Mouse (Mus musculus): ENCODE measurements around the gene Zfhx3. TPM values are rescaled to one million over a fixed set of nuclear protein-coding genes. Genes with fewer than 3 reads are reported as not detected.

The Zfhx3 gene
- polyA plus RNA-seq, 1 experiment = 6.6 TPM

- 85% methylated on average over 14 of the region's 14 CpGs for WGBS
- no peak overlapping the region for H3K4me3 ChIP-seq (replicated peaks; ENCODE audit: control insufficient read depth, low read depth, low read length)
- TF ChIP-seq CTCF (IDR thresholded peaks at IDR 0.05; ENCODE audit: control insufficient read depth, insufficient read depth, low read length) = no peak
- no peak for TF ChIP-seq POLR2A (IDR thresholded peaks at IDR 0.05; ENCODE audit: borderline replicate concordance, control insufficient read depth, low read depth, low read length)
- peaks cover 2% of the 10 kb centered on the region for H3K4me1 ChIP-seq (ENCODE audit: control insufficient read depth, insufficient read depth, low read length)
- no peak overlapping the region for H3K27ac ChIP-seq (ENCODE audit: control insufficient read depth, insufficient read depth, low read depth, low read length, poor library complexity)
These were observed 769.6 kb downstream of the Zfhx3 start for GRCm38 (mm10) chr8:108712001-108712411.

GRCm38 (mm10) chr8:108712607-108713006 is 770.2 kb downstream of the Zfhx3 start:
- WGBS = 75% methylated on average over 4 of the region's 4 CpGs

GRCm38 (mm10) chr8:108713346-108714142 is 771.1 kb downstream of the Zfhx3 start:
- 65% methylated on average over 19 of the region's 19 CpGs for WGBS
- no peak overlapping the region for H3K4me3 ChIP-seq (replicated peaks; ENCODE audit: control insufficient read depth, low read depth, low read length)
- peak overlapping the region; percentile 90 for H3K27ac ChIP-seq (ENCODE audit: control insufficient read depth, insufficient read depth, low read depth, low read length, poor library complexity)

More at GRCm38 (mm10) chr8:108712607-108713006, 770.2 kb downstream of the Zfhx3 start:
- Histone ChIP-seq H3K27ac (ENCODE audit: control insufficient read depth, insufficient read depth, low read depth, low read length, poor library complexity) (no peak overlapping the region), H3K4me1 (ENCODE audit: control insufficient read depth, insufficient read depth, low read length) (peaks cover 2% of the 10 kb centered on the region), H3K4me3 (replicated peaks; ENCODE audit: control insufficient read depth, low read depth, low read length) (no peak overlapping the region)
- TF ChIP-seq CTCF (IDR thresholded peaks at IDR 0.05; ENCODE audit: control insufficient read depth, insufficient read depth, low read length) (no peak), POLR2A (IDR thresholded peaks at IDR 0.05; ENCODE audit: borderline replicate concordance, control insufficient read depth, low read depth, low read length) (no peak)

DNA sequence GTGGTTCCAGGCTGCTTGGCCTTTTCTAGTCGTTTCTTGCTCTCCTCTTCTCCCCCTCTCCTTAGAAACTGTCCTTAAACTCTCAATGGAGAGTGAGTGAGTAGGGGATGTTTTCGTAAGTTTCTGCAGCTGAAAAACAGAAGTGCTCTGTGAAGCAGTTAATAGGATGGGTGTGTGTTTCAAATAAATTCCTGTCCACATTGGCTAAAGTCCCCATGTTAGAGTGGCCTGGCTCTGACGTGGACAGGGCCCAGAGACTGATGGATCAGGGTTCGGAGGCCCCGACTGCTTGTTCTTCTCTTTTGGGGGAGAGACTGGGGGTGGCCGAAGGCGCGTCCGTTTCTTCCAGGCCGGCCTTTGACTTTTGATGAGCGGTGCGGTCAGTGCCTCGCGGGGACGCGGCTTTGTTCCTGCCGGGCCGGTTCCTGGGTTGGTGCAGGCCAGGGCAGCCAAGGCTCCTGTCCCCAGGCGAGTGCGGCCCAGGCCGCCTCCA is 771.7 kb downstream of the Zfhx3 start:
- H3K4me1 ChIP-seq (ENCODE audit: control insufficient read depth, insufficient read depth, low read length) = peaks cover 2% of the 10 kb centered on the region
- H3K27ac ChIP-seq (ENCODE audit: control insufficient read depth, insufficient read depth, low read depth, low read length, poor library complexity) = peak overlapping the region; percentile 90
- TF ChIP-seq CTCF (IDR thresholded peaks at IDR 0.05; ENCODE audit: control insufficient read depth, insufficient read depth, low read length) (no peak), POLR2A (IDR thresholded peaks at IDR 0.05; ENCODE audit: borderline replicate concordance, control insufficient read depth, low read depth, low read length) (no peak)
- 3% methylated on average over 21 of the region's 21 CpGs for WGBS
- H3K4me3 ChIP-seq (replicated peaks; ENCODE audit: control insufficient read depth, low read depth, low read length) = peak overlapping the region; percentile 48

More at GRCm38 (mm10) chr8:108713346-108714142, 771.1 kb downstream of the Zfhx3 start:
- peaks cover 2% of the 10 kb centered on the region for H3K4me1 ChIP-seq (ENCODE audit: control insufficient read depth, insufficient read depth, low read length)
- TF ChIP-seq CTCF (IDR thresholded peaks at IDR 0.05; ENCODE audit: control insufficient read depth, insufficient read depth, low read length) = no peak
- TF ChIP-seq POLR2A (IDR thresholded peaks at IDR 0.05; ENCODE audit: borderline replicate concordance, control insufficient read depth, low read depth, low read length) = no peak

DNA sequence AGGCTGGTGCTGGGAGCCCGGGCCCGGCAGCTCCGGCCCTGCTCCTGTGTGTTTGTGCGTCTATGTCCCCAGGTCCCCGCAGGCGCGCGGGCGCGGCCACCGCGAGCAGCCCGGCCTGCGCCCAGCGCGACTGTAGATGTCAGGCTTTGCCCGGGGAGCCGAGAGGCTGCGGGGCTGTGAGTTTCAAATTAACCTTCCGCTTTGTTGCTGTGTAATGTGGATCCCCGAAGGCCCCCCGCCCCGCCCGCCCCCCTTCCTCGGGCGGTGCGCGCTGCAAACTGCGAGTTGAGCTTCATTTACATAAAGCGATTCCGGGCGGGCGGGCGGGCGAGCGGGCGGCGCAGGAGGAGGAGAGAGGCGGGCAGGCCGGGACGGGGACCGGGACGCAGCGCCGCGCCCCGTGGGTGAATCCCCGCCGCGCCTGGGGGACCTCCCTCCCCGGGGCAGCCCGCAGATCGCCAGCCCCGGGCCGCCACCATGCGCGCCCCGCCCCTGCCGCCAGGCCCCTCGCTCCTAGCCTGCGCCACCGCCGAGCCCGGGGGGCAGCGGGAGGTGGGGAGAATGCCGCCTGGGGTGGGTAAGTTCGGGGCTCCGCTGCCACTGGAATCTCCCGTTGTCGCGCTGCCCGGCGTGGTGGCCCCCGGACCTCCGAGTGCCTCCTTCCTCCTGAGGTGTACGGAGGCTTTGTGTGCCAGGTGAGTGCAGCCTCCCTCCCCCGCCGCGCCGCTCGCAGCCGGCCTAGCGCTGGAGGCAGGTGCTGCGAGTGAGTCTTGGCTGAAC is 772.4 kb downstream of the Zfhx3 start:
- WGBS = 1% methylated on average over 73 of the region's 84 CpGs
- H3K4me1 ChIP-seq (ENCODE audit: control insufficient read depth, insufficient read depth, low read length) = peaks cover 2% of the 10 kb centered on the region
- TF ChIP-seq POLR2A (IDR thresholded peaks at IDR 0.05; ENCODE audit: borderline replicate concordance, control insufficient read depth, low read depth, low read length) (peak; percentile 9; the same call in 1 of the 2 replicates), CTCF (IDR thresholded peaks at IDR 0.05; ENCODE audit: control insufficient read depth, insufficient read depth, low read length) (peak; percentile 28; the same call in 1 of the 2 replicates)
- peak overlapping the region; percentile 58 for H3K4me3 ChIP-seq (replicated peaks; ENCODE audit: control insufficient read depth, low read depth, low read length)
- H3K27ac ChIP-seq (ENCODE audit: control insufficient read depth, insufficient read depth, low read depth, low read length, poor library complexity) = peak overlapping the region; percentile 90

- H3K4me3 ChIP-seq (replicated peaks; ENCODE audit: control insufficient read depth, low read depth, low read length) = peak overlapping the region; percentile 58
- H3K4me1 ChIP-seq (ENCODE audit: control insufficient read depth, insufficient read depth, low read length) = peaks cover 4% of the 10 kb centered on the region
- peak overlapping the region; percentile 77 for H3K27ac ChIP-seq (ENCODE audit: control insufficient read depth, insufficient read depth, low read depth, low read length, poor library complexity)
- WGBS = 32% methylated on average over 11 of the region's 11 CpGs
- TF ChIP-seq CTCF (IDR thresholded peaks at IDR 0.05; ENCODE audit: control insufficient read depth, insufficient read depth, low read length) = no peak
- TF ChIP-seq POLR2A (IDR thresholded peaks at IDR 0.05; ENCODE audit: borderline replicate concordance, control insufficient read depth, low read depth, low read length) = no peak
These were observed 773.0 kb downstream of the Zfhx3 start for GRCm38 (mm10) chr8:108715416-108715948.

- Histone ChIP-seq H3K27ac (ENCODE audit: control insufficient read depth, insufficient read depth, low read depth, low read length, poor library complexity) (no peak overlapping the region), H3K4me3 (replicated peaks; ENCODE audit: control insufficient read depth, low read depth, low read length) (no peak overlapping the region), H3K4me1 (ENCODE audit: control insufficient read depth, insufficient read depth, low read length) (peaks cover 4% of the 10 kb centered on the region)
- no peak for TF ChIP-seq POLR2A (IDR thresholded peaks at IDR 0.05; ENCODE audit: borderline replicate concordance, control insufficient read depth, low read depth, low read length)
- TF ChIP-seq CTCF (IDR thresholded peaks at IDR 0.05; ENCODE audit: control insufficient read depth, insufficient read depth, low read length) = no peak
- WGBS = 46% methylated on average over 7 of the region's 7 CpGs
These were observed 773.9 kb downstream of the Zfhx3 start for GRCm38 (mm10) chr8:108716291-108716811.
